Mouse (Mus musculus) heart, embryonic 14.5 days (tissue): ENCODE data around the gene Prss33. TPM values are rescaled to one million over a fixed set of nuclear protein-coding genes. Genes with fewer than 3 reads are reported as not detected.

Experiments
- microRNA-seq: library from miRNA; unstranded; fragments of <30 nt; microRNA quantifications from one replicate; pipeline ENCODE4, GENCODE M21; 2016
- polyA plus RNA-seq: library from polyadenylated mRNA; unstranded; fragments of >200 nt; fragmentation: Nextera tagmentation; extraction: Ambion mirVana; gene quantifications from 2 replicates; pipeline ENCODE4 v1.2.1, GENCODE M21; 2014

The Prss33 gene
- polyA plus RNA-seq, 1 experiment from 2014 or later, result not detected

Small RNAs within 50 kb of the gene (microRNA-seq; reads per million reads assigned to microRNA genes)
- 0.84 reads per million for gene Mir5125

Other genes with a start within 250 kb of the Prss33 start
- gene Zfp13, start 236.6 kb downstream of the Prss33 start, polyA plus RNA-seq, result 7.0 and 8.9 TPM in 2 replicates
- gene Zscan10, start 235.2 kb downstream of the Prss33 start, polyA plus RNA-seq, result not detected in 2 replicates
- 0.26 and 0.70 TPM in 2 replicates for gene Mmp25, start 190.8 kb downstream of the Prss33 start, polyA plus RNA-seq
- 0.15 and 0.16 TPM in 2 replicates for gene Bicdl2, start 175.6 kb downstream of the Prss33 start, polyA plus RNA-seq
- 403 and 405 TPM in 2 replicates for gene Hcfc1r1, start 162.5 kb downstream of the Prss33 start, polyA plus RNA-seq
- 31.1 and 35.0 TPM in 2 replicates for gene Thoc6, start 162.2 kb downstream of the Prss33 start, polyA plus RNA-seq
- 107 and 114 TPM in 2 replicates for gene Tnfrsf12a, start 158.6 kb downstream of the Prss33 start, polyA plus RNA-seq
- 0.42 TPM in 1 of 2 replicates, not detected in the other for gene Cldn6, start 156.8 kb downstream of the Prss33 start, polyA plus RNA-seq
- 0.14 TPM in 1 of 2 replicates, not detected in the other for gene Cldn9, start 152.0 kb downstream of the Prss33 start, polyA plus RNA-seq
- not detected in 2 replicates for gene 1520401A03Rik, start 113.3 kb downstream of the Prss33 start, polyA plus RNA-seq
- 27.2 and 28.1 TPM in 2 replicates for gene Pkmyt1, start 109.7 kb downstream of the Prss33 start, polyA plus RNA-seq
- 10.6 and 12.7 TPM in 2 replicates for gene Paqr4, start 95.2 kb downstream of the Prss33 start, polyA plus RNA-seq
- not detected in 2 replicates for gene Kremen2, start 90.2 kb downstream of the Prss33 start, polyA plus RNA-seq
- gene Flywch1, start 64.5 kb downstream of the Prss33 start, polyA plus RNA-seq, result 42.4 TPM in 2 replicates
- gene Flywch2, start 50.0 kb downstream of the Prss33 start, polyA plus RNA-seq, result 4.4 and 5.1 TPM in 2 replicates
- 300 and 318 TPM in 2 replicates for gene Srrm2, start 45.5 kb downstream of the Prss33 start, polyA plus RNA-seq
- gene Elob, start 6.9 kb downstream of the Prss33 start, polyA plus RNA-seq, result 950 and 1,075 TPM in 2 replicates
- gene Prss32, start 7.8 kb upstream of the Prss33 start, polyA plus RNA-seq, result not detected in 2 replicates
- gene Prss41, start 8.1 kb upstream of the Prss33 start, polyA plus RNA-seq, result not detected in 2 replicates
- not detected in 2 replicates for gene Prss21, start 32.0 kb upstream of the Prss33 start, polyA plus RNA-seq
- gene Dcpp1, start 44.8 kb upstream of the Prss33 start, polyA plus RNA-seq, result not detected in 2 replicates
- gene Dcpp2, start 44.8 kb upstream of the Prss33 start, polyA plus RNA-seq, result not detected in 2 replicates
- 0.36 and 0.54 TPM in 2 replicates for gene Dcpp3, start 81.4 kb upstream of the Prss33 start, polyA plus RNA-seq
- not detected in 2 replicates for gene Sbp, start 105.6 kb upstream of the Prss33 start, polyA plus RNA-seq
- gene Sbpl, start 119.2 kb upstream of the Prss33 start, polyA plus RNA-seq, result not detected in 2 replicates
- 0.26 TPM in 1 of 2 replicates, not detected in the other for gene Prss30, start 144.5 kb upstream of the Prss33 start, polyA plus RNA-seq
- not detected in 2 replicates for gene Prss22, start 162.0 kb upstream of the Prss33 start, polyA plus RNA-seq
- gene Prss27, start 202.1 kb upstream of the Prss33 start, polyA plus RNA-seq, result not detected in 2 replicates
- 28.8 and 35.4 TPM in 2 replicates for gene Kctd5, start 237.4 kb upstream of the Prss33 start, polyA plus RNA-seq